Mouse (Mus musculus) bone marrow, adult 2 months (tissue): ENCODE data around the gene Cdr2l. TPM values are rescaled to one million over a fixed set of nuclear protein-coding genes. Genes with fewer than 3 reads are reported as not detected.

ENCODE experiments used
- H3K27ac ChIP-seq: fragments of 200-500 bp; 2 replicates; pipeline ENCODE4 v1.5.1; 2012; ENCODE audit warnings: low read depth, mild to moderate bottlenecking, control low read depth, inconsistent platforms, low read length; ENCODE audit not compliant: control insufficient read depth, poor library complexity, insufficient read depth
- H3K4me1 ChIP-seq: fragments of 200-500 bp; 2 replicates; pipeline ENCODE4 v1.6.1; 2011; ENCODE audit warnings: low read length; ENCODE audit not compliant: control insufficient read depth, insufficient read depth
- H3K4me3 ChIP-seq: fragments of 200-500 bp; replicated peaks from 2 replicates; pipeline ENCODE3; 2011; ENCODE audit warnings: mild to moderate bottlenecking, low read depth, low read length, control low read depth; ENCODE audit not compliant: control insufficient read depth
- CTCF ChIP-seq: fragments of 200-500 bp; IDR thresholded peaks from 2 replicates; pipeline ENCODE4 v1.5.1; 2011; ENCODE audit warnings: low read length, control low read depth; ENCODE audit not compliant: control insufficient read depth, insufficient read depth
- POLR2A ChIP-seq: fragments of 200-500 bp; IDR thresholded peaks from 2 replicates; pipeline ENCODE4 v1.6.1; 2011; ENCODE audit warnings: low read depth, mild to moderate bottlenecking, control low read depth, low read length, borderline replicate concordance; ENCODE audit not compliant: control insufficient read depth
- WGBS: fragments of 180-500 bp; shearing (Covaris S2); methylation state at CpG from one replicate; pipeline ENCODE4 v1.1.7; 2018; 5-methylcytosine and 5-hydroxymethylcytosine counted together
- polyA plus RNA-seq: library from polyadenylated mRNA; stranded (reverse); fragments of >200 nt; gene quantifications from 2 replicates; pipeline ENCODE4 v1.2.4, GENCODE M21; 2011; ENCODE audit warnings: low replicate concordance; ENCODE audit not compliant: missing spikeins, insufficient read depth, insufficient read length

The Cdr2l gene
- polyA plus RNA-seq, 1 experiment, result 3.1 TPM

- no peaks in the 10 kb centered on the region; the same call in 1 of the 2 replicates for H3K4me1 ChIP-seq
- 8% methylated on average over 7 of the region's 7 CpGs for WGBS
- no peak overlapping the region for H3K4me3 ChIP-seq
- H3K27ac ChIP-seq, result no peak overlapping the region
- no peak for TF ChIP-seq CTCF
Observed at GRCm38 (mm10) chr11:115366039-115366705, 15.5 kb upstream of the Cdr2l start.

- WGBS, result 6% methylated on average over 28 of the region's 28 CpGs
- H3K4me1 ChIP-seq, result no peaks in the 10 kb centered on the region; the same call in 1 of the 2 replicates
- peak overlapping the region; percentile 20 for H3K4me3 ChIP-seq
- H3K27ac ChIP-seq, result peak overlapping the region; percentile 20; the same call in 1 of the 2 replicates
- TF ChIP-seq POLR2A (no peak), CTCF (no peak)
Observed at GRCm38 (mm10) chr11:115366706-115367394, 14.9 kb upstream of the Cdr2l start.

- Histone ChIP-seq H3K27ac (peak within 1 kb of the TSS; percentile 20; the same call in 1 of the 2 replicates), H3K4me3 (peak within 1 kb of the TSS; percentile 60), H3K4me1 (no peaks in the 10 kb centered on the region; the same call in 1 of the 2 replicates)
- WGBS, result 1% methylated on average over 39 of the region's 39 CpGs
- TF ChIP-seq CTCF (no peak), POLR2A (no peak)
Observed at GRCm38 (mm10) chr11:115367395-115367944, 14.2 kb upstream of the Cdr2l start, which contains the start of gene Hid1. Hid1 (minus strand) TSS chr11:115367756.

GRCm38 (mm10) chr11:115370368-115370767, 11.3 kb upstream of the Cdr2l start:
- TF ChIP-seq POLR2A (no peak), CTCF (no peak)
- 58% methylated on average over 7 of the region's 7 CpGs for WGBS
- Histone ChIP-seq H3K27ac (no peak overlapping the region), H3K4me3 (no peak overlapping the region), H3K4me1 (no peaks in the 10 kb centered on the region; the same call in 1 of the 2 replicates)

DNA sequence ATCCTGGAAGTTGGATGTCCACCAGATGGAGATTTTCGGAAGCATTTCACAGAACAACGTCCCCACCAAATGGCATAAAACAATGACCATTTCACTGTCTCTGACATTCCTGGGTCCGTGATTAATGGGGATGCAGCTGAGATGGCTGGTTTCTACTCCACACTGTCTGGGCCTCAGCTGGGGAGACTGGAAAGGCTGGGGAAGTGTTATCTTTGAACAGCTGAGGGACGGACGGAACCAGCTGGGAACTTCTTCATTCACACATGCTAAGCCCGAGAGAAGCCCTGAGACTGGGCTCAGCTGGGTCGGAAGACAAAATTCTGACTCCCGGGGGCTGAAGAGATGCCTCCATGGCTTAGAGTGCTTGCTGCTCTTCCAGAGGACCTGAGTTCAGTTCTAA, 10.4 kb upstream of the Cdr2l start:
- no peak overlapping the region for H3K27ac ChIP-seq
- no peak overlapping the region for H3K4me3 ChIP-seq
- WGBS, result 75% methylated on average over 8 of the region's 8 CpGs
- no peaks in the 10 kb centered on the region; the same call in 1 of the 2 replicates for H3K4me1 ChIP-seq
- TF ChIP-seq CTCF (no peak), POLR2A (no peak)

GRCm38 (mm10) chr11:115372015-115372414, 9.7 kb upstream of the Cdr2l start:
- H3K4me1 ChIP-seq, result no peaks in the 10 kb centered on the region; the same call in 1 of the 2 replicates
- H3K4me3 ChIP-seq, result no peak overlapping the region
- 59% methylated on average over 1 of the region's 1 CpGs for WGBS
- H3K27ac ChIP-seq, result no peak overlapping the region
- no peak for TF ChIP-seq CTCF
- TF ChIP-seq POLR2A, result no peak

DNA sequence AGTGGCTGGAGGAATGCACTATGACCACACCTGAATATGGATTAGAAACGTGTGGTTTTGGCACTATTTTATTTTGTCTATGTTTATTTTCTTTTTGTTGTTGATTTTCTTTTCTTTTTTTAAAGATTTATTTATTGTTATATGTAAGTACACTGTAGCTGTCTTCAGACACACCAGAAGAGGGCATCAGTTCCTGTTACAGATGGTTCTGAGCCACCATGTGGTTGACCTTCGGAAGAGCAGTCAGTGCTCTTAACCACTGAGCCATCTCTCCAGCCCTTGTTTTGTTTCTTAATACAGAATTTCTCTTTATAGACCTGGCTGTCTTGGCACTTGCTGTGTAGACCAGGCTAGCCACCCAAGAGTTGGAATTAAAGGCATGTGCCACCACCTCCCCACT, 9.0 kb upstream of the Cdr2l start:
- TF ChIP-seq POLR2A (no peak), CTCF (no peak)
- Histone ChIP-seq H3K4me3 (no peak overlapping the region), H3K27ac (no peak overlapping the region), H3K4me1 (no peaks in the 10 kb centered on the region; the same call in 1 of the 2 replicates)
- WGBS, result 40% methylated on average over 2 of the region's 2 CpGs

GRCm38 (mm10) chr11:115373805-115374694, 7.7 kb upstream of the Cdr2l start:
- Histone ChIP-seq H3K4me3 (no peak overlapping the region), H3K27ac (no peak overlapping the region), H3K4me1 (no peaks in the 10 kb centered on the region)
- TF ChIP-seq CTCF (no peak), POLR2A (0 out of 2 replicates have a peak, but pooled peaks have one; percentile 20)
- 3% methylated on average over 30 of the region's 30 CpGs for WGBS
